Mouse (Mus musculus): ENCODE measurements at regions not wholly inside any gene's neighbourhood (a gene's known extent, or its start where the extent isn't known, plus 50 kb on each side); places are given as distances from the start of the nearest gene placed in this dataset.

DNA sequence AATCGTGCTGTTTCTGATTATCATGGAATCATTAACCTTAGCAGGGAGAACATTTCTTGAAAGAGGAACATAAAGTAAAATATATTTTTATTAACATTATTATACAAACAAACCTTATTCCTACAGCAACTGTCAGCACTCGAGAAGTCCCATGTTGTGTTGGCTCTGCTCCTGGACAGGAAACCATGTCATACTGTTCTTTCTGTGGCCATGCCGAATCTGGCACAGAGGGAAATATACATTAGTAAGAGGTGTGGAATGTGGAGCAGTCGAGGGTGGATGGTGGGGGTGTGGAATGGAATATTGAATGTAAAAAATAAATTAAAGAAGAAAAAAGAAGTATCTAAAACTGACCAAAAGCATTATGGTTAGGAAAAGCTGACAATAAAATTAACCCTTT, 342.1 kb upstream of the Pmfbp1 start:
- no peak for DNase-seq (ENCODE audit: low spot score in 2 of 2)

DNA sequence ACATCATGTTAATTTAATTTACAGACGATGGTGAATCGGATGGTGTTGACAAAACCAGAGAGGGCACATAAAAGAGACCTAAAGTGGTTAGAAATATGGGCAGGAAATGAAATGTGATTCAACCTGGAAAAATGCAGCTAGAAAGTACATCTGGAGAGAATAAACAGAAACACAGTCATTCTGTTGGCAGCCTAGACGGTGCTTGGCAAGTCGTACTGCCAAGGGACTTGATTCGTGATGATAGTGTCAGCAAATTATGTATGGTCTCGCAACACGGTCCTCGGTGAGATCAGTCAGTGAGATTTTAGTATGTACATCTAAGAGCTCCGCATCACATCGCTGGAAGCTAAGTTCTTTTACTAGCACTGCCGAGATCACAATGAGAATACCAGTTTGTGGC, 338.3 kb upstream of the Pmfbp1 start:
- DNase-seq (ENCODE audit: low spot score in 2 of 2) = peak; percentile 2 to 25

- no peak for DNase-seq (ENCODE audit: low spot score in 2 of 2)
These were observed 337.8 kb upstream of the Pmfbp1 start for GRCm38 (mm10) chr8:109156016-109156415.

- DNase-seq (ENCODE audit: low spot score in 2 of 2) = no peak
These were observed 321.1 kb upstream of the Pmfbp1 start for GRCm38 (mm10) chr8:109172701-109173100.

DNA sequence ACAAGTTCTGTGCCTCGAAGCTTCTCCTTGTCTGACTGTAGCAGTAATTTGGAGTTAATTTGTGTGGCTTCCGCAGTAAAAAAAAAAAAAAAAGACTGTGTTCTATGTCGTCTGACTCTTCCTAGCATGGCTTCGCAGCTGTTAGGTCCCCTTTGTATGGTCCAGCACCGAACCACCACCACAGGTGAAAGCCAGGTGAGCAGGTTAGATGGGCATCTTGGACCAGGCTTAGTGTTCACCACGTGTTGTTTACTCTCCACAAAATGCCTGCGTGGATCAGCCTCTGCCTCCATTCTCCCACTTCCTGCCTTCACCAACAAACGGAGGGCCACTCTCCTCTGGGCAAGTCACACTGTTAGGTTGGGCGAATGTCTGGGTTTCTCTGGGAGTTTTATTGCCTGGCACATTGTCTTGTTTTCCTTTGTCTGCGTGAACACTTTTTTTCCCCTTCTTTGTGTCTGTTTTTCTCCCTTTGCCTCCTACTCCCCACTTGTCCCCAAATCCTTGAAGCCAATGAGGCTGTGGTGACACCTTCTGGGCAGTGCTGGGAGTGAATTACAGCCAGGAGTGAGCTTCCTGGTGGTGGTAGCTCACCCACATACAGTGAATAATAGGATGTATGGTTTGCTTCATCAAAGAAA, 308.1 kb upstream of the Pmfbp1 start:
- DNase-seq (ENCODE audit: low spot score in 2 of 2) = peak; percentile 42 to 58

DNA sequence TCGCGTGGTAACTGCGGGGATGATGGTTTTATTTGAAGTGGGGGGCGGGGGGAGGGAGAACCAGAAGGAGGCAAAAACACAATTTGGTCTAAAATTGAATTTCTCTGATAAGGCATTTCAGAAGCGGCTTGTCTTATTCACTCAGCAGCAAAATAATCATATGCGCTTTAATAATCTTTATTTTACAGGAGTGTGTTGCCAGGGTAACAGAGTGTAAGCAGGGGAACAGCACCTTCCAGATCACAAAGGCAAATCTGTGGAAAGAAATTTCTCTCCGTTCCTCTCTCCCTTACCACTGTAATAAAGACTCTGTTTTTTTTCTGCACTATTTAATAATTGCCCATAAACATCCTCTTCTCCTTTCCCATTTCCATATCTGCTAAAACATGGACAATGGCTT, 306.2 kb upstream of the Pmfbp1 start:
- no peak for DNase-seq (ENCODE audit: low spot score in 2 of 2)

DNA sequence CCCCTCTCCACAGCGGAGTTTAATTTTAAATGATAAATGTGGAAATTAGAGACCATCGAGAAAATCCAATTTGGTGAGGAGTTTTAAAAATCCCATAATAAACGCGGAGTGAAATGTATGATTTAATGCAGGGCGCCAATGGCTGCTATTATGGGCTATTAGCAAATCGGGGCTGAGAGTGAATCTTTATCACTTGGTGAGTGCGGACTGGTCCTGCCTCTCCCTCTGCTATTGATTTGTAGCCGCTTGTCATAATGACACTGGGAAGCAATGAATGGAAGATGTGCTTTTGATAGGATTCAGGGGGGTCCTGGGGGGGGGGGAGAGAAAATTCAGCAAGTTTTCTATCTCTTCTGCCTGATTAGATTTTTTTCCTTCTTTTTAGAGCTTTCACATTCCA, 279.6 kb upstream of the Pmfbp1 start:
- DNase-seq (ENCODE audit: low spot score in 2 of 2) = no peak

DNA sequence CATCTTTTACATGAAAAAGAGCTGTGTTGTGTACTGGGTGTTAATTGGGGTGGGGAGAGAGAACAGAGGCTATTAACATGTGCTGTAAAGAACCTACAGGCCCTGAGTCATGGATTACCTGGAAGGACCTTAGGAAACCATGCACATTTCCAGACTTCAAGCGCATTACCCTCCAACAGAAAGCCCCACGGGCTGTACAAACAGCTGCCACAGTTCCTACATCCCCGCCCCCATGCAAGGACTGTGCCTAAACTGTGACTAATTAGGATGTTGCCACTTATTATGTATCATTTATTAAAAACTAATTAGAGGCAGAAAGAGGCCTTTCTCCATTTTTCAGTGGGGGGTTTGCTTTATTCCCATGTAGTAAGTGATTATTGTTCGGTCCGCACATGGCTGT, 277.5 kb upstream of the Pmfbp1 start:
- no peak for DNase-seq (ENCODE audit: low spot score in 2 of 2)

DNA sequence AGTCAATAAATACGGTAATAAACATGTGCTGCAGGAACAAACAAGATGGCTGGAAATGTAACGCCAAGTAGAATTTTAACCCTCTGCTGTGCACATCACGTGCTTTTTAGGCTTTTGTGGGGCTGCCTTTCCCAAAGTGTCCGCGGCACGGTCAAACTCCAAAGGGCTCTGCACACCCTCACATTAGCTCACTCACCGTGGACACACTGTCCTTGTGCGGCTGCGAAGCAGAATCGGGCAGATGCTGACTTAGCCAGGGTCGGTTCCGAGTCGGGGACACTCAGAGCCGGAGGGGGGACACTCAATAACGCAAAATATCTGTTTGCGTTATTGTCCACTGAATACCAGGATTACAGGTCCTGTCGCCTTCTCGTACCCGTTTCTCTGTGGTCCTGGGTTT, 276.5 kb upstream of the Pmfbp1 start:
- DNase-seq (ENCODE audit: low spot score in 2 of 2) = no peak

DNA sequence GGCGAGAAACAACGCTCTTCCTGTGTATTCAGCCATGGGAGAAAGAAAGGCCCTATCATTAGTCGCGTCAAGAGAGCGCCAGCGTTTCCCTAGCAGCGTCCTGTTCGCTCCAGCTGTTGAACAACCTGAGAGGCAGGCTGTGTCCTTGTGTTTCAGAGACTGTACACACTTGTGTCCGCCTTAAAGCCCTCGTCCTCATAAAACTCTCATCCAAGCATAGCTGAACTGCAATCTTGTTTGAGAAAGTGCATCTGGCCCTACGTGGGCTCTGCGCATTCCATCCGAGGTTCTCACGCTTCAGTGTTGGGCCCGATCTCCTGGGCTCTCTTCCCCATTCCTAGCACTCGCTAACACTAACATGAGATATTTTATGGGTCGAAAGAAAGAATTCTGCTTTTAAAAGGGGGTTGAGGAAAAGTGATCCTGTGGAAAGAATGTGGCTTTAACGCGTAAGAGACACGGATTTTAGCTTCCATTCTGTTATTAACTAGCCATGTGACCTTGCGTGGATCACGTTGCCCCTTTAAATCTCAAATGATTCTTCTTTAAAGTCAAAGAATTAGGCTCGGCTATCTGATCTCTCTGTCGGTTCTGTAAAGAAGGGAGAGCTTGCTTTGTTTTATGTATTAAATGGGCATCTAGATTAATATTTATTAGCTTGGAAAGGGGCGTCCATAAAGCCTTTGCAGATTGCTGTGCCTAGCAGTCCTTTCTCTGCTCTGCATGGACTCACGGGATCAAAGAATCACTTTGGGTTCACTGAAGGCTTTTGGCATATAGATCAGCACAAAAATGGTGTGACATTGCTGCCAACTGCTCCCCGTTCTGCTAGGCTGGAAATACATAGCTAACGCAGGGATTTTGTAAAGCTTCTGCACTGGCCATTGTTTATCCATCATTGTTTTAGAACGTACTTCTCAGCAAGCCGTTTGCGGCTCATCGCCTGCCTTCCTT, 261.3 kb upstream of the Pmfbp1 start:
- DNase-seq (ENCODE audit: low spot score in 2 of 2) = peak in 1 of 2 experiments; percentile 7

- no peak for DNase-seq (ENCODE audit: low spot score in 2 of 2)
These were observed 248.3 kb upstream of the Pmfbp1 start for GRCm38 (mm10) chr8:109245526-109245925.

DNA sequence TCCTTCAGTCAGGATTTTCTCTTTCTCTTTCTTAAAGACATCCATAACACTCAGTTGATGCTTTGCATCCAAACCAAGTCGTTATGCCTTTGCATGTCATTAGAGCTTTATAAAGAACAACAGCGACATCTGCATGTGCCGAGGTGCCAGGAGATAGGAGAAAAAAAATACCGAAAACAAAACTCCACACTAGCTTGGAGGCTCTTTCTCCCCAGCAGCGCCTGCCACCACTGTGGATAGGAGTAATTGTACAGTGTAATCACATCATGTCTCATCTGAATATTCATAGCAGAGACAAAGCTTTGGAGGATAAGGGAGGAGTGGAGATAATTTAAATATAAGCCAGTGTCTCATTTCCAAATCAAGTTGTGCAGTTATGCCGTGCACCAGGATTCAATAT, 246.0 kb upstream of the Pmfbp1 start:
- no peak for DNase-seq (ENCODE audit: low spot score in 2 of 2)

DNA sequence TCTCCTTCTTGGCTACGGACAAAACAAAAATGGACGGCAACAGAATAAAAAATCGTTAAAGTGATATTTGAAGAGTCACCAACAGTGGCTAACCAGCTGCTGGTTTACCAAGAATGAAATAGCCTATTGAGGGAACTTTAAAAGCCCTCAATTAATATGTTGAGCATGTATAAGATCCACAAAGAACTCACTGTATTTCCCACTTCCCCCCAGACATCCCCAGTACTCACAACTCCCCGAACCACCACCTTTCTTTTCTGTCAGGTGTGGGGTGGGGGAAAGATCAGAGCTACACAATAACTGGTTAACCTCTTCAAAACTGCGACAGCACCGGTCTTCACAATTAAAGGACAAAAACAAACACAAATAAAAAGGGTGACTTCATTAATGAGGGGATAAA, 245.5 kb upstream of the Pmfbp1 start:
- no peak for DNase-seq (ENCODE audit: low spot score in 2 of 2)

DNA sequence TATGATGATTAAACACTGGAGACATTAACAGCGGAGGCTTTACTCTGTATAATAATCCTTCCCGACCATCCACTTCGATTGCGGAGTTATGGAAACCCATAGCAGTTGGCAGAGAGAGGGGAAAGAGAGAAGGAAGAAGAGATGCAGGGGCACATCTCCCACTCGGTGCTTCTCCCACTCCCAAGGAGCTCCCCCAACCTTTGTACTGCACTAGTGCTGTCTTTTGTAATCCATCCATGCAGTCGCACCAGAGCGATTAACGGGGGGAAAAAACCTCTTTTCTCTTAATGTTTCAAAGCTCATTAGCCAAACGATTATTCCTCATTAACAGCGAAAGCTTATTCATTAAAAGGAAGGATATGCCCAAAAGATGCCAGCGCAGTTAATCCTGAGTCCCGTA, 244.6 kb upstream of the Pmfbp1 start:
- no peak for DNase-seq (ENCODE audit: low spot score in 2 of 2)

DNA sequence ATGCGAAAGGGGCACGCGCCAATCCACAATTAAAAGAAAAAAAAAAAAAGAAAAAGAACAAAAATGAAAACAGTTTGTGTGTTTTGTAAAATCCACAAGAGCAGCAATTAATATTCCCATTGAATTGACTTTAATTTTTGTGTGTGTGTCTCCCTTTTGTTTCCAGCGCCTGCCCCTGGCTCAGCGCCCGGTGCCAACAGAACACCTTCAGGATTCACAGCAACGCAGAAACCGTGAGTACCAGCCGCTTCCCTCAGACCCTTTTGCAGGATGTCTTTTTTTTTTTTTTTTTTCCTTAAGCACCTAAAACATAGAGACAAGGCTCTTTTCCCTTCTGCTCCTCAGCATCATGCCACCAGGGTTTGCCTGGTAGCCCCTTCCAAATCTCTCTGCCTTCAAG, 244.1 kb upstream of the Pmfbp1 start:
- no peak for DNase-seq (ENCODE audit: low spot score in 2 of 2)

- no peak for DNase-seq (ENCODE audit: low spot score in 2 of 2)
These were observed 243.3 kb upstream of the Pmfbp1 start for GRCm38 (mm10) chr8:109250551-109250950.

DNA sequence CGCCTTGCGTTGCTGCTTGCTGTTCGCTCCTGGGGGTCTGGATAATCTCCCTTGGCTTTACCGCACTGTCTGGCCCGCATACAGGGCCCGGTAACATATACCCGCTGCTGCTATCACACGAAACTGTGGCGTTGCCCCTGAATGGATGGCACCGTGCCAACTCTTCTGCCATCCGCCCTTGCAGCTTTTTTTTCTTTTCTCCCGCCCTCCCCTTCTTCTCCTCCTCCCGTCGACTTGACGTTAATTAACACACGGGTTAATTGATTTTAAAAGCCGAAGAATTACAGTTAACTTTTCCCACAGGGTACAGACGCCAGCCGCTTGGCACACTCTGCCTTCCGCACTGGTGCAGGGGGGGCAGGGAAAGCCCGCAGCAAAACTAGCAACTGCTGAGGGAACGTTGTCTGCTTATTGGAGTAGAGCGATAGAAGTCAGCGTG, 242.4 kb upstream of the Pmfbp1 start:
- DNase-seq (ENCODE audit: low spot score in 2 of 2) = no peak

GRCm38 (mm10) chr8:109252404-109252803, 241.4 kb upstream of the Pmfbp1 start:
- DNase-seq (ENCODE audit: low spot score in 2 of 2) = no peak

DNA sequence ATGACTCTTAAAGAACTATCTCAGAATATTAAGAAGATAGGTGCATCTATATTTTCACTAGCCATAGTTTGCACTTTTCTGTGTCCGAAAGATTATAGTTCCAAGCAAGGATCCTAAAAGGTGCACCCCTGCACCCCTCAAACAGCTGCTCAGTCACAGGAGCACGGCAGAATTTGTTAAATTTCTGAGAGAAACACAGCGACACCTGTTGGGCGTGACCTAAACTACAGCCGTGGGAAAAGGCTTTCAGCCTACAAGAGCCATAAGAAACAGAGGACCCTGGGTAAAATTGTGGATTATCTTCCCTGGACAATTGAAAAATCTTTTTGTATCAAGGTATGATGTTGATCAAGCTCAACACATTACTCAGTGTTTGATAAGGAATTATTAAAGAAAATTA, 214.7 kb upstream of the Pmfbp1 start:
- peak in 1 of 2 experiments; percentile 15 for DNase-seq (ENCODE audit: low spot score in 2 of 2)

GRCm38 (mm10) chr8:109280540-109280939, 213.3 kb upstream of the Pmfbp1 start:
- DNase-seq (ENCODE audit: low spot score in 2 of 2) = no peak

GRCm38 (mm10) chr8:109281598-109281997, 212.2 kb upstream of the Pmfbp1 start:
- DNase-seq (ENCODE audit: low spot score in 2 of 2) = no peak

DNA sequence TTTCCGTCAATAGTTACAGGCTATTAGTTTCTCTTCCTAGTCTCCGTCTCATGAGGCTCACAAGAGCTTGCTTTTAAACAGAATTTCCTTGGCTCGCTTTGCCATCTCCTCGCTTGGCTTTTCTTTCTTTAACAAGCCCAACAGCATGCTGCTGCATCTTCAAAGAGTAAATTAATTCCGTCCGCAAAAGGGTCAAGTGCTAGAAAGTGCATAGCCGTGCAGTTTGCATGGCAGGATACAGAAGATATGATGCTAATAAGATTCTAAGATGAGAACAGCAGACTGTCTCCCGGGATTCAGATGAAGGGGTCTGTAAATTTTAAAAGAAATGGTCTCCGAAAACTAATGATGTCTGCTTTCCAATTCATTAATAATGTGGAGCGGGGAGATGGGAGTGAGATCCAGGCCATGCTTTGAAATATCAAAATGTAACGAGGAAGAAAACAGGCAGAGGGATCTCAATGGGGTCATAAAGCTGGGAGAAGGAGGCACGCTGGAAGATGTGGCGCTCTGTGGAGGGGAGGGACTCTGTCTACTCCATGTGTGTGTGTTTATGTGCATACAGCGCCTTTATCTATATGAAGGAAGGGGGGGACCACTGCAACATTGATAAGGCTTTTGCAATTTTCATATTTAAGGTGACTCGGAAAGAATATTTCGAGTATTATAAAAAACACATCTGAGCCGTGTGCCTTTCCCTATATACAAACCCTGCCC, 183.0 kb upstream of the Pmfbp1 start:
- no peak for DNase-seq (ENCODE audit: low spot score in 2 of 2)

All from urinary bladder, adult 18-20 months (tissue).